Mouse (Mus musculus) left cerebral cortex, adult 11 months (tissue): Measurements from ENCODE around the gene Map4k3.
A peak's percentile ranks its signal among the peaks of the same experiment; 100 is the strongest.
"Not testable (repeated sequence)": the region's sequence is repeated elsewhere in the genome, so short reads cannot be mapped to it uniquely, and the experiment has no call there.

Source experiments
- DNase-seq: peaks from one replicate; pipeline ENCODE4 v3.0.0; 2022; ENCODE audit warnings: low spot score

Gene Map4k3

DNA sequence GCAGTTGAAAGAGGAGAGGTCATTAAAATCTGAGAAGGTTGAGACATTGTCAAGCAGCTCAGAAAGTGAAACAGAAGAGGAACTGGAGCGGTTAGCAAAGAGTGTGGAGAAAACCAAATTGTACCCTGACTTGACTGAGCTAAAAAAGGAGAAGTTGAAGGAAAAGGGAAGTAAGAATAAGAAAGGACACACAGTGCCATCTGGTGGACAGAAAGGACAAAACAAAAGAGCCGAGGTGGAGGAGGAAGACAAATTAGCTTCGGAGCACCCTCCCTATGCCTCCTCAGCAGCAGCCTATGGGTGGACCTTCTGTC is 163.7 kb downstream of the Map4k3 start:
- DNase-seq: no peak

DNA sequence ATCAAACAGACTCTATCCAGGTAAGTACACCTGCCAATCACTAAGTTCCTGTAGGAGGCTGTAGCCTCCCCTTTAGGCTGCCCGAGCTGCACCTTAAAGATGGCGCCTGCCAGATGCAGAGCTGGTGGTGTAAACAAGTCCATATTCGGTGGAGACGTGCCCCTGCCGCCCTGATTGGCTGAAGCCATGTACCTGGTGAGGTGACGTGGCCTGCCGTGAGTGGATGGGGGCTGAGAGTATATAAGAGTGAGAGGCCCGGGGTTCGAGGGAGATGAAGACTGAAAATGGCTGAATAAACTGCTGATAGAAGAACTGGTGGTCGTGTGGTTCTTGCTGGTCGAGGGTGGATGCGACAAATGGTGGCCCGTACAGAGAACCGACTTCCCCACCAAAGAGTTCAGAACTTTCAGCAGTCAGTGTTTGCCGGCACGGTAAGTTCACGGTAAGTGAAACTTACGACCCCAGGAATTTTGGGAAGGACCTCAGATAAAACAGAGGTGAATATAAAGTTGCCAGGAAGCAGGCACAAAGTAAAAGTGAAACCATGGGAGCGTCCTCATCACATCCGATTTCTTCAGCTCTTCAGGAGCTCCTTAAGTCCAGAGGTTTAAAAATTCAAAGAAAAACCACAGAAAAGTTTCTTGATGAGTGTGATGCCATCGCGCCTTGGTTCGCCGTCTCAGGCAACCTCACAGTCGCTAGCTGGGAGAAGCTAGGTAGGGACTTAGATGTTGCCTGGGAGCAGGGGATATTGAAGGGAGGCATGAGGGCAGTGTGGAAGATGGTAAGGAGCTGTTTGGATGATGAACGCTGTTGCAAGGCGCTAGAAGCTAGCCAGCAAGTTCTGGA is 164.3 kb downstream of the Map4k3 start:
- not testable (repeated sequence) for DNase-seq

GRCm38 (mm10) chr17:80562792-80563191 is 165.5 kb downstream of the Map4k3 start:
- no peak for DNase-seq

DNA sequence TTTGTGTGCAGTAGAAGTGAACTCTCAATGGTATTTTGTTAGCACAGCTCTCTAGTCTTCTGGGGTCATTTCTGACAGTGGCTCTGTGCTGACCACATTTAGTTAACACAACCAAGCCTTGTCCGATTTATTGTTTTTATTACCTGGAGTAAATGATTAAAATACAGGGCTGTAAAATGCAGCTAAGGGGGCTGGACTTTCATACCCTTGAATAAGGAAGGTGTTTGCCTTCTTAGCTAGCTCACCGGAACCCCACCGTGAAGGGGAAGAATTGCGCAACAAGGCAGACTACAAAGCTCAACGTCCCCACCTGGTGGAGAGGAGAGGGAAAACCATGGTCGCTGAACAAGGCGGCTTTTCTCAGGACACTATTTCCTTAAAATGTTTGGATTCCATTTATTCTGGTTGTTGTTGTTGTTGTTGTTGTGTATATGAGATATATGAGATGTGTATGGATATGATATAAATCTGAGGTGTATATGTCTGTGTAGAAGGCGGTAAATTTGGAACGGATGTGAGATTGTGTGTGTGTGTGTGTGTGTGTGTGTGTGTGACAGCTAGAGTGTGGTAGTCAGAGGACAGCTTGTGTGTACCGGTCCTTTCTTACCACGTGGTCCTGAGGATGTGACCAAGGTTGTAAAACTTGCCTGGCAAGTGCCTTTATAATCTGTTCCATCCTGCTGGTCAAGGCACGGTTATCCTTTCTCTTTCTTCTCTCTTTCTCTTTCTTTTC is 167.4 kb downstream of the Map4k3 start:
- peak; percentile 51 for DNase-seq

- no peak for DNase-seq
Observed at GRCm38 (mm10) chr17:80559745-80560144, 168.5 kb downstream of the Map4k3 start.

DNA sequence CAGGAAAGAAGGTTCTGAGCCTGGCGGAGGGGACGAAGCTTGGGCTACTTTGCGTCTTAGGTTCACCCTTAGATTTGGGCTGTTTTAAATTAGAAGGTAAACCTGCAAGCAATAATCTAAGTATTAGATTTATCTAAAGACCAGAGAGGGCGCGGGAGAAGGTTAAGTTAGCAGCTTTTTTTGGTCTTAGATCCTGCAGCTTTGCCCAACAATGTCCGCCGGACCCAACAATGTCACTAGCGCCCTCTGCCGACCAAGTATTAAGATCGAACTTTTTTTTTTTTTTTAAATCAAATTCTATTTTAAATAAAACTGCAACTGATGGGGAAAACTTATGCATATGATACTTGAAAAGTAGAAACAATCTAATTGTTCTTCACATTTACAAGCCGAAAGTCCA is 169.2 kb downstream of the Map4k3 start:
- DNase-seq: no peak

DNA sequence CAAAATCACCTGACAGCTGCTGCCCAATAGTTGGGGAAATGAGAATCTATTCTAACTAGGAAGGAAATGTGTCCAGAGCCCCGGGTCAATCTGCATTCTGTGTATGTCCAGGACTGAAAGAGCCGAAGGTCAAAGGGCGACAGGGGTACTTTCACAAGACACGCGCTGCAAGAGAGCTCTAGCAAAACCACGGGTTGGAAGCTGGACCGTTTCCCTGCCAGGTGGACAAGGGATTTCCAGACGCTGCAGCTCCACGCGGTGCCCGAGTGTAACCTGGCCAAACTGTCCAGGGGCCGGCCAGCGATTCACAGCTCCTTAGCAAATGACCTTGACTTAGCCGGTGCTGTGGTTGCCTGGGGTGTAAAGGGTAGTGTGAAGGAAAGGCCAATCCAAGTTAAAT is 169.7 kb downstream of the Map4k3 start:
- no peak for DNase-seq

GRCm38 (mm10) chr17:80557461-80557860 is 170.8 kb downstream of the Map4k3 start:
- no peak for DNase-seq

GRCm38 (mm10) chr17:80553318-80554270 is 174.7 kb downstream of the Map4k3 start:
- DNase-seq: peak; percentile 71

GRCm38 (mm10) chr17:80552653-80553052 is 175.6 kb downstream of the Map4k3 start:
- DNase-seq: no peak

DNA sequence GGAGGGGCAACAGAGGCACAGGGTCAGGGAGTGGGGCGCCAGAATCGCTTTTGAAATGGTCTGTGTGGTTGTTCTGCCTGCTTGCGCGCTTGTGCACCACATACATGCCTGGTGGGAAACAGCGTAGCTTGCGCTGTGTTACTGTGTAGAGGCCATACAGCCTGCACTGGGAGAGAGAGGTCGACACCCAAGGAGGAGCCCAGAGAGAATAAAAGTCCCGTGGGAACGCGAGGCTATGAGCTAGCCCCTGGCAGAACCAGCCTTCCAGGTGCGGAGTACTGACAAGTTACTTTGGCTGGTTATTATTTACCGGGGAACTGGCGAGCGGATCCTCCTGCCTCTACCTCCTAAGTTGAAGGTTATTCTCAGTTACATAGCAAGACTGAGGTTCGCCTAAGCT is 177.3 kb downstream of the Map4k3 start:
- DNase-seq: no peak

DNA sequence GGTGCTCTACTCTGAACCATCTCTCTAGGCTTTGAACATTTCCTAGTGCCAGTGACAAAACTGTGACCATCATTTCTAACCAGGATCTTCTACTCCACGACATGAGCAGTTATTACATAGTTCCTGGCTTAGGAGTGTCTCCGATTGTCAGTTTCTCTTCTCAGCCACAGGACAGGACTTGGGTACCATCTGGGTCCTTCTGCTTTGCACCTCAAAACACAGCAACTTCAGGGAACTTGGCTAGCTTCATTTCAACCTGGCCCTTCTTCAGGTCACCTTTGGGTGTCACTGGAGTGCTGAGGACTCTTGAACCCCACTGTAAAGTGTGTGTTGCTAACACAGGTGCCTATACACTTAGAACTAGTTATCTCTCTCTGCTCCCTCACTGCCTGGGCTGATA is 181.4 kb downstream of the Map4k3 start:
- DNase-seq: no peak

DNA sequence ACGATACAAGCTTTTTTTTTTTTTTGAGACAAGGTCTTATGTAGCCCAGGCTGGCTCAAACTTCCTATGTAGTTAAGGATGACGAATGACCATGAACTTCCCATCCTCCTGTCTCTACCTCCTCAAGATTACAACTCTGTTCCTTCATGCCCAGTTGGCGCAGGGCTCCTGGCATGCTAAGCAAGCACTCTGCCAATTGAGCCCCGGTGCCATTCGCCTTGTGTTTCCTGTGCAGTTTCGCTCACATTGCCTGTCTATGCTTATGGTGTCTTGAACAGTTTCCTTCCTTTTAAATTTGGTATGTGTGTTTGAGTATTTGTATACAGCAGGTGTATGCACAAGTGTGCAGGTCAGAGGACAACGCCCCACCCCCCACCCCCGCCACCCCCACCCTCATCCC is 182.1 kb downstream of the Map4k3 start:
- DNase-seq: no peak

GRCm38 (mm10) chr17:80543646-80544045 is 184.6 kb downstream of the Map4k3 start:
- DNase-seq: no peak

GRCm38 (mm10) chr17:80537136-80537535 is 191.1 kb downstream of the Map4k3 start:
- DNase-seq: no peak

DNA sequence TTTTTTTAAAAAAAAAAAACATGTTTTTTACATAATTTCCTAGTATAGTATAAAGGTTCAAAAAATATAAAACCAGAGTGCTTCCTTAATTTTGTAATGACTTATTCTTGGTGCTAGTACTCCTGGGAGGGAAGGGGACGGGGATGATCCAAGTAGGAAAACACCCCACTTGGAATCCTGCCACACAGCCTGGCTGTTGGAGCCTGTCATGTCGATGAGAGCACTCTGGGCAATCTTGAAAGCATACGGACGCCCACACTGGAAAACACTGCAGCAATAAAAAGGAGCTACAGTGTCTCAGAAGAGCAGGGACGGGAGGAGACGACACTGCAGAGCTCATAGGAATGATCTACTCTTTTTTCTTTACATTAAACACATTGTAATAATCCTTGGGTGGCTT is 192.7 kb downstream of the Map4k3 start:
- no peak for DNase-seq

DNA sequence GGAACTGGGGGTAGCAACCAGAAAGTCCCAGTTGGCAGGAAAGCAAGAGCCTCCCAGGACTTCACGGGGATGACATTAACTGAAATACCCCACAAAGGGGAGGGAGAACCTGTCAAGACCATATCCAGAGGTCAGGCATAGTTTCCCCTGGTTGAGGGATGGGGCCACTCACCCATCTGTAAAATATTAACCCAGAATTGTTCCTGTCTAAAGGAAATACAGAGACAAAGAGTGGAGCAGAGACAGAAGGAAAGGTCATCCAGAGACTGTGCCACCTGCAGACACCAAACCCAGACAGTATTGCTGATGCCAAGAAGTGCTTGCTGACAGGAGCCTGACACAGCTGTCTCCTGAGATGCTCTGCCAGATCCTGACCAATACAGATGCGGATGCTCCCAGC is 196.9 kb downstream of the Map4k3 start:
- DNase-seq: not testable (repeated sequence)
